Mouse (Mus musculus) cerebellum, adult 2 months (tissue): ENCODE measurements around the gene Frat2. TPM values are rescaled to one million over a fixed set of nuclear protein-coding genes. Genes with fewer than 3 reads are reported as not detected.
A peak's percentile ranks its signal among the peaks of the same experiment; 100 is the strongest.

Source experiments
- DNase-seq, 2 experiments: peaks; one replicate each; pipeline ENCODE4 v3.0.0; 2021
- H3K27ac ChIP-seq: fragments of 200-500 bp; 2 replicates; pipeline ENCODE4 v1.5.1; 2012; ENCODE audit warnings: low read length, control low read depth, inconsistent platforms; ENCODE audit not compliant: insufficient read depth
- H3K27me3 ChIP-seq: fragments of 200-500 bp; 2 replicates; pipeline ENCODE4 v1.6.1; 2012; ENCODE audit warnings: inconsistent platforms, mild to moderate bottlenecking, low read length, moderate library complexity; ENCODE audit not compliant: control insufficient read depth, insufficient read depth
- H3K4me1 ChIP-seq: fragments of 200-500 bp; 2 replicates; pipeline ENCODE4 v1.6.1; 2011; ENCODE audit warnings: low read length; ENCODE audit not compliant: control insufficient read depth, insufficient read depth
- H3K4me3 ChIP-seq: fragments of 200-500 bp; replicated peaks from 2 replicates; pipeline ENCODE3; 2011; ENCODE audit warnings: mild to moderate bottlenecking, low read depth, low read length, control low read depth; ENCODE audit not compliant: insufficient read depth
- CTCF ChIP-seq: fragments of 200-500 bp; IDR thresholded peaks from 2 replicates; pipeline ENCODE4 v1.5.1; 2011; ENCODE audit warnings: low read depth, mild to moderate bottlenecking, control low read depth, low read length, moderate library complexity, borderline replicate concordance; ENCODE audit not compliant: insufficient read depth
- POLR2A ChIP-seq: fragments of 200-500 bp; IDR thresholded peaks from 2 replicates; pipeline ENCODE4 v1.6.1; 2011; ENCODE audit warnings: low read length, control low read depth, borderline replicate concordance; ENCODE audit not compliant: insufficient read depth
- WGBS: fragments of 180-500 bp; shearing (Covaris S2); methylation state at CpG from one replicate; pipeline ENCODE4 v1.1.7; 2018; 5-methylcytosine and 5-hydroxymethylcytosine counted together
- polyA plus RNA-seq: library from polyadenylated mRNA; depleted of rRNA; stranded (reverse); fragments of >200 nt; gene quantifications from 2 replicates; pipeline ENCODE4 v1.2.3, GENCODE M21; 2012; rRNA removed

The Frat2 gene
- polyA plus RNA-seq = 6.9 and 7.1 TPM in 2 replicates

DNA sequence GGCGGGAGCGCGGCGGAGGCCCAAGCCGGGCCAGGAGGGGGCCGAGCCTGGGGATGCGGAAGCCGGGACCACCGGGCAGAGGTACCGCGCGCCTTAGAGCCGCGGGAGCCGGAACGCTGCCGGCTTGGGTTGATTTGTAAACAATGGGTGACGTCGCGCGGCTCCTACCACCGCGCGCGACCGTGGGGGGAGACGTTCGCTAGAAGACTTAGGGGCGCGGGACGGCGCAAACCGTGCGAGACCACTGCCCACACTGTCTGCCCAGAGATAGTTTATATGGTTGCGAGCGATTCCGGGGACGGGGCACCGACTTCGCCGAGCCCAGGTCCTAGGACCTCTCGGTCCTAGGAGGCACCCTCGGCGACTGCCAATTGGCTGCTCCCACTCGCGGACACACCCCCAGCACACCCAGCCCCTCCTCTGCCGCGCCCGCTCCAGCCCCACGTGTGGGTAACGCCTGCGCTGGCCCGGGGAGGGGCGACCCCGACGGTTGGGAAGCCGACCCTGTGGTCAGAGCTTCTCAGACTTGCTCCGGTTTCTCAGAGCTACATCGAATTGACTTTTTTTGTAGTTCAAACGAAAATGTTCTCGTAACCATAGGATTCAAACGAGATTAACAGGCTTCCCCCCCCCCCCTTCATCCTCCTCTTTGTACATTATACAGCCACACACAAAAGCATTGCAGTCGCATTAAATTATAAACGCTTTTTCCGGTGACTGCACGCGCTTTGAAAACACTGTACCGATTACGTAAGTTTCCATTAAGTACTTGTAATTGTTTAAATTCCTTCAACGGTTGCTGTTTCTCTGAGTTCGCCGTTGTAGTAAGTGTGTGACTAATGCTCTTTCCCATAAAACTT lies at the start of gene Frat2:
Gene Frat2 (minus strand): TSS at position 141 of the 860 bp plus-strand sequence.
- peak; percentile 89 to 91 for DNase-seq
- WGBS = 1% methylated on average over 70 of the region's 72 CpGs
- Histone ChIP-seq H3K27ac (peak within 1 kb of the TSS; percentile 100), H3K4me3 (peak within 1 kb of the TSS; percentile 95), H3K27me3 (no peaks in the 10 kb centered on the region), H3K4me1 (peaks cover 4% of the 10 kb centered on the region)
- TF ChIP-seq CTCF = no peak
- TF ChIP-seq POLR2A = peak; percentile 43; the same call in 1 of the 2 replicates

DNA sequence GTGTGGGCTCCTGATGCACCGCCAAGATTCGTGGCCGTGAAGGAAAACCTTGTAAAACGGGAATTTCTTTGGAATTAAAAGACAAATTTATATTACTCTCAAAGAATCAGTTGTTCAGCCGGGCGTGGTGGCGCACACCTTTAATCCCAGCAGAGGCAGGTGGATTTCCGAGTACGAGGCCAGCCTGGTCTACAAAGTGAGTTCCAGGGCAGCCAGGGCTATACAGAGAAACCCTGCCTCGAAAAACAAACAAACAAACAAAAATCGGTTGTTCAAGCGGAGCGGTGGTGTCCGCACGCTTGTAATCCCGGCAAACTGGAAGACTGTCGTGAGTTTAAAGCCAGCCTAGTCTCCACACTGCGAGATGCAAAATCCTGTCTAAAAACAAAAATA lies 48.4 kb upstream of the Frat2 start:
- H3K27ac ChIP-seq = no peak overlapping the region
- TF ChIP-seq CTCF (no peak), POLR2A (no peak)
- DNase-seq = no peak

DNA sequence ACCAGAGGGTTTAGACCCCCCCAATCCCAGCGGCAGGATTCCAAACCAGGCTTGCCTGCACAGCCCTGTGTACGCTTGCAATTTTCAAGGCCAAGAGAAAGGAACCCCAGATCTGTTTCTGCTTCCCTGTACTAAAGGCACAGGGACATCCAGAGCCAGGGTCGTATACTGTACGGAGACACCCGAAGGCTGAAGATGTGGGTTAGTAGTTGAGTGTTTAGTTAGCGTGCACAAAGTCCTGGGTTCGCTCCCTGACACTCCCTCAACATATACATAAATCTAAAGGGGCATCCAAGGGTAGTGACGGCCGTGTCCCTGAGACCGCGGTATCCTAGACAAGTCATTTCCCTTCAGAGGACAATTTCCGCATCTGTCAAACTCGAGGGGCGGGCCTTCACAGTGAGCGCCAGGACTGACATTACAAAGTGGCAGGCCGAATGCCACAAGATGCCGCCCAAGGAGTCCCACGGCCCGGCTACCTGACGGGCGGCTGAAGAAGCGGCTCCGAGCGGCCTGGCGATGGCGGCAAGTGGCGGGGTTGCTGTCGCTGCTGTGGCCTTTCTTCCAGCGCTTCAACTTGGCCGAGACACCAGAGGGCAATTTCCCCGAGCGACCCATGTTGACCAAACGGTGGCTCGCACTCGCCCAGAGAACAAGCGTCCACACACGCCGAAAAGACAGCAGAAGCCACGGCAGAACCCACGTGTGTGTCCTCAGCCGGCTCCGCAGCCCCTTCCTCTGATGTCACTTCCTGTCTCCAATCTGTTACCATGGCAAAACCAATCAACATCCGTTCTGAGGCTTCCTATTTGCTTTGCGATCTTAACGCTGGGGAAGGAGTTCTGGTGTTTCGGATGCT lies 47.8 kb upstream of the Frat2 start, which contains the start of gene Rrp12:
Gene Rrp12 (minus strand): TSS at position 714 of the 859 bp plus-strand sequence.
- DNase-seq = peak; percentile 79 to 91

More for the DNA sequence above, 48.4 kb upstream of the Frat2 start:
- no peaks in the 10 kb centered on the region for H3K27me3 ChIP-seq
- peaks cover 4% of the 10 kb centered on the region for H3K4me1 ChIP-seq
- peak overlapping the region; percentile 94 for H3K4me3 ChIP-seq
- 13% methylated on average over 18 of the region's 18 CpGs for WGBS

DNA sequence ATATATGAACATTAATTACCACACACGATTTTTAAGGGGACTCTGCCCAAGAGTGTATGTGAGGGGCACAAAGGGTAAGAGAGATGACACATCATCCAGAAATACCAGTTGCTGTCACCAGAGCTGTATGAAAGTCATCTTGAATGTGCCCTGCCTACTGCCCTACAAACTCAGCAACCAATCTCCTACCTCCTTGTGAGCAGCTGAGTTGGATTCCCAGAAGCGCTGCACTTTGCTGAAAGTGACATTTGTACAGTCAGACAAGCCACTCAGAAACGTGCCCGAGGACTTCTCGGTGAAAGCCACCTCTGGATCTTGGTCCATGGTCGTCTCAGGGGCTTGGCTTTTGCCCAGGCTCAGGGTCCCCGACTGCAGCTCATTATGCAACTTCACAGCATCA lies 47.0 kb upstream of the Frat2 start:
- Histone ChIP-seq H3K27me3 (no peaks in the 10 kb centered on the region), H3K4me1 (peaks cover 4% of the 10 kb centered on the region), H3K27ac (no peak overlapping the region), H3K4me3 (peak overlapping the region; percentile 94)
- WGBS = 32% methylated on average over 7 of the region's 7 CpGs
- no peak for DNase-seq
- TF ChIP-seq POLR2A (no peak), CTCF (no peak)

More for the DNA sequence above, 47.8 kb upstream of the Frat2 start, which contains the start of gene Rrp12:
- TF ChIP-seq CTCF = no peak
- TF ChIP-seq POLR2A = peak; percentile 46; the same call in 1 of the 2 replicates
- H3K27ac ChIP-seq = no peak within 1 kb of the TSS
- H3K4me1 ChIP-seq = peaks cover 4% of the 10 kb centered on the region
- under 1% methylated on average over 46 of the region's 46 CpGs for WGBS
- H3K4me3 ChIP-seq = peak within 1 kb of the TSS; percentile 94
- H3K27me3 ChIP-seq = no peaks in the 10 kb centered on the region

DNA sequence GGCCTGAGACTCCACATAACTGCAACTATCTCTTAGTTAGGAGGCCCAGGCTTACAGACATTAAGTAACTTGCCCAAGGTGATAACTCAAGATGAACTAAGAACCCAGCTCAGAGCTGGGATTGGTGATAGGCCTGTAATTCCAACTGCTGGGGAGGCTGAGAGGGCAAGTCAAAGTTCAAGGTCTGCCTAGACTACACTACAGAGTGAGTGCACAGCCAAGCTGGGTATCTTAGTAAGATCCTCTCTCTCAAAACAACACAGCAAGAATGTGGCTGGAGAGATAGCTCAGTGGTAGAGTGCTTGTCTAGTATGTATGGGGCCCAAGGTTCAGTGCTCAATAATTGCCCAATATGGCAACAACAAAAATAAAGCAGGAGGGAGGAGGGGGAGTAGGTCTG lies 40.3 kb upstream of the Frat2 start:
- no peaks in the 10 kb centered on the region for H3K27me3 ChIP-seq
- no peak for DNase-seq
- H3K4me3 ChIP-seq = no peak overlapping the region
- TF ChIP-seq POLR2A (no peak), CTCF (no peak)
- H3K4me1 ChIP-seq = no peaks in the 10 kb centered on the region
- no peak overlapping the region for H3K27ac ChIP-seq

DNA sequence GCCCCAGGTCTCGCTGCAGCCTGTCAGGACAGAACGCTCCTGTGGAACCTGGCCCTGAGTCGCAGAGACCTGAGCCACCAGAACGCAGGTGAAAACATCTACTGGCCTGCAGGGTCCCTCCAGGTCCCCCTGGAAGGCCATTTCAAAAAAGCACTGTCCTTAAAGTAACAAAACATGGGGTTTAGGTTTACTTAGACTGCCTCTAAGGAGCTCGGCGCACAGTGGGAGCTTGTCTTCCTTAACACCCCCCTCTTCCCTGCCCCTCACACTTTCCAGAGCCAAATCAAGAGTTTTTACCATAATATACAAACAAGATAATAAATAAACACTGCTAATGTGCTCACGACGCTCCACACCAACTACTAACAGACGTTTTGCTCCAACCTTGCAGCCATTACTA lies 36.0 kb upstream of the Frat2 start:
- no peaks in the 10 kb centered on the region for H3K27me3 ChIP-seq
- TF ChIP-seq POLR2A (no peak), CTCF (no peak)
- no peak overlapping the region for H3K27ac ChIP-seq
- DNase-seq = no peak
- no peak overlapping the region for H3K4me3 ChIP-seq
- H3K4me1 ChIP-seq = no peaks in the 10 kb centered on the region
- WGBS = 95% methylated on average over 9 of the region's 9 CpGs

DNA sequence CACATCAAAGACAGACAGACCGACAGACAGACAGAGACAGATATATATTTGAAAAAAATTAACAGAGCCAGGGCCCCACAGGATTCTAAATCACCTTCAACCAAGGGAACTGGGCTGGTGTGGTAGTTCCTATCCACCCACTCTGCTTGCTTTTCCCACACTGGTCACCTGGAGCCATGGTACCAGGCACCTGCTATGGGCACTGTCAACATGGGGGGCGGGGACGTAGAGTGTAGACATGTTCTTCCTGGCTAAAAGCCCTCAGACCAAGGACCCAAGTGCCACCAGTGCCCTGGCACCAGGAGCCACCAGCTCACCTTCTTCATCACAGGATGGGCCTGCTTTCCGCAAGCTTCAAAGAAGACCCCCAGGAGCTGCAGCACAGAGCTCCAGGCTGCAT lies 33.9 kb upstream of the Frat2 start:
- TF ChIP-seq CTCF (no peak), POLR2A (no peak)
- WGBS = 97% methylated on average over 4 of the region's 4 CpGs
- no peak overlapping the region for H3K4me3 ChIP-seq
- no peaks in the 10 kb centered on the region for H3K4me1 ChIP-seq
- no peak for DNase-seq
- H3K27me3 ChIP-seq = no peaks in the 10 kb centered on the region
- H3K27ac ChIP-seq = no peak overlapping the region

DNA sequence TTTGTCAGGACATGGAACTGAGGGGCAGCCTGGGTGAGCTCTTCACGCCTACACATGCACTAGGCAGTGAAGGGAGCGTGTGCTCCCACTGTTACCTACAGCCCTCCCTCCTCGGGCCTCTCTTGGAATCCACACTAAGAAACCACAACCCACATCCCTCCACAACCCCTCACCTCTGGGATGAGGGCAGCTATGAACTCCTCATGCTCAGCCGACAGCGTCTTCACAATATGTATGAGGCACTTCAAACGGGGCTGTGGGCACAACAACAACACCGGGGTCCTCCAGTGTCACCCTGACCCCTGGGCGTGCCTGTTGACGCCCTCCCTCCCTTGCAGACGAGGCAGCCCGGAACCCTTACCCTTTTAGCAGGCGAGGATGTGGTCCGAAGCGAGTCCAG lies 26.4 kb upstream of the Frat2 start:
- H3K4me1 ChIP-seq = no peaks in the 10 kb centered on the region
- no peak overlapping the region for H3K4me3 ChIP-seq
- WGBS = 93% methylated on average over 14 of the region's 14 CpGs
- DNase-seq = no peak
- no peaks in the 10 kb centered on the region for H3K27me3 ChIP-seq
- TF ChIP-seq CTCF = no peak
- TF ChIP-seq POLR2A = no peak
- H3K27ac ChIP-seq = no peak overlapping the region
